ENCODE assay signal across 11 mouse cellular contexts in the genomic region with DNA sequence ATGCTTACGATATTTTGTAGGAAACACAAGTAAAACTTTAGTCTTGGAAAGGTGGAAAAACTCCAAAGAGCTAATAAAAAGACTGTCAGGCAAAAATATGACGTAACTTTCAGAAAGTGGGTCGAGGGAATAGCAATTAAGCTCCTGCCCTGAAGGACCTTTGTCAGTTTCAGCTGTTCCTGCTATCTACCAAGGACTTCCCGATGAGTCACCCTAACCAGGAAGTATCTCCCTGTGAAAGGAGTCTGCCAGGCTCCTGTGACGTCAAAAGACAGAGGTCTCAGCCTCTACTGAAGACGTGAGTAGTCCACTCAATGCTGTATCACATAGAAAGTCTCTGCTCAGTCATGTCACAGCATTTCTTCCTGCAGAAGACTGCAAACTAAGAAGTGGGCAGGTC. TPM values are rescaled to one million over a fixed set of nuclear protein-coding genes. Genes with fewer than 3 reads are reported as not detected.
DNase-seq lines count a peak whose midpoint lies in the region; ATAC-seq and TF ChIP-seq lines count a peak whose summit lies in the region.
"Had no signal": no experiment of that assay in that cellular context is flagged by ENCODE, and none has a peak within 500 bp of the region (broad histone marks: within the 10 kb centered on the region; RNA-seq: fewer than 3 reads in every experiment).

No protein-coding gene starts in this region.

- no peak overlapping the region for H3K9ac ChIP-seq in intestine, postnatal 0 days (ENCODE audit: low read depth, low read length)
- no peak overlapping the region for H3K9ac ChIP-seq in stomach, postnatal 0 days (ENCODE audit: low read length)
- H3K9ac ChIP-seq: heart, embryonic 13.5 days had no signal

- no peak overlapping the region for H3K27ac ChIP-seq in gastrocnemius, adult 2 months
- H3K27ac ChIP-seq in intestine, postnatal 0 days (ENCODE audit: low read depth, low read length), result peak overlapping the region; percentile 76
- H3K27ac ChIP-seq in stomach, postnatal 0 days (replicated peaks), result no peak overlapping the region; the same call in 1 of the 2 replicates
- H3K27ac ChIP-seq: heart, embryonic 13.5 days had no signal

- peak; percentile 30 for DNase-seq in gastrocnemius, adult 2 months
- DNase-seq in gastrocnemius, postnatal 25 days, result no peak
- DNase-seq in ovary, adult 18-20 months (ENCODE audit: low spot score), result peak; percentile 13
- no peak for DNase-seq in ovary, postnatal 10 days (ENCODE audit: low spot score)
- peak; percentile 34 for DNase-seq in stomach, postnatal 0 days (ENCODE audit: low spot score)
- DNase-seq in embryo, embryonic 10.5 days (ENCODE audit: low spot score), result no peak
- no peak for DNase-seq in spleen, postnatal 36 days (ENCODE audit: low spot score in 2 of 2)

- H3K4me3 ChIP-seq in gastrocnemius, adult 2 months, result no peak overlapping the region
- no peak overlapping the region for H3K4me3 ChIP-seq in intestine, postnatal 0 days (ENCODE audit: low read depth, low read length)
- no peak overlapping the region for H3K4me3 ChIP-seq in stomach, postnatal 0 days (ENCODE audit: low read depth, low read length)
- H3K4me3 ChIP-seq: heart, embryonic 13.5 days had no signal

- intact Hi-C loops in gastrocnemius, adult 2 months (cut with DNase I), result no loop called here

- peak overlapping the region; percentile 24; the same call in 1 of the 2 replicates for H3K4me2 ChIP-seq in intestine, postnatal 0 days (replicated peaks; ENCODE audit: low read depth)
- no peak overlapping the region for H3K4me2 ChIP-seq in stomach, postnatal 0 days (replicated peaks; ENCODE audit: low read depth)
- H3K4me2 ChIP-seq: heart, embryonic 13.5 days had no signal

- peaks cover 3% of the 10 kb centered on the region; the same call in 1 of the 2 replicates for H3K4me1 ChIP-seq in intestine, postnatal 0 days (replicated peaks; ENCODE audit: control insufficient read depth, insufficient read depth, low read length)
- 0 out of 2 replicates have a peak, but pooled peaks cover 2% of the 10 kb centered on the region for H3K4me1 ChIP-seq in stomach, postnatal 0 days (replicated peaks; ENCODE audit: control insufficient read depth, insufficient read depth)

- TF ChIP-seq EP300 in stomach, postnatal 0 days (optimal IDR thresholded peaks at IDR 0.05), result no peak

- no peaks in the 10 kb centered on the region for H3K9me3 ChIP-seq in intestine, postnatal 0 days (ENCODE audit: control insufficient read depth)
- no peaks in the 10 kb centered on the region for H3K9me3 ChIP-seq in stomach, postnatal 0 days (ENCODE audit: control insufficient read depth, low read length)
- H3K9me3 ChIP-seq: heart, embryonic 13.5 days had no signal

- no peak for TF ChIP-seq CTCF in gastrocnemius, adult 2 months (IDR thresholded peaks at IDR 0.05)
- no peak for TF ChIP-seq CTCF in intestine, postnatal 0 days (IDR thresholded peaks at IDR 0.05; ENCODE audit: low read depth)
- TF ChIP-seq CTCF in stomach, postnatal 0 days (IDR thresholded peaks at IDR 0.05; ENCODE audit: low read depth), result no peak

- WGBS in intestine, postnatal 0 days, result 34% methylated on average over 6 of the region's 6 CpGs
- WGBS in stomach, postnatal 0 days, result 49% methylated on average over 6 of the region's 6 CpGs

- H3K36me3 ChIP-seq in intestine, postnatal 0 days (ENCODE audit: control insufficient read depth, insufficient read depth), result peaks cover 7% of the 10 kb centered on the region; the same call in 1 of the 2 replicates
- H3K36me3 ChIP-seq in stomach, postnatal 0 days (ENCODE audit: control insufficient read depth, insufficient read depth, low read length), result no peaks in the 10 kb centered on the region
- H3K36me3 ChIP-seq: heart, embryonic 13.5 days had no signal

- ATAC-seq in intestine, postnatal 0 days, result peak; percentile 99
- ATAC-seq in stomach, postnatal 0 days (ENCODE audit: low FRiP score, low TSS enrichment), result peak; percentile 80

- H3K27me3 ChIP-seq in intestine, postnatal 0 days (replicated peaks; ENCODE audit: control insufficient read depth, insufficient read depth, low read length), result no peaks in the 10 kb centered on the region
- H3K27me3 ChIP-seq in stomach, postnatal 0 days (ENCODE audit: control insufficient read depth, insufficient read depth, low read length), result no peaks in the 10 kb centered on the region
- H3K27me3 ChIP-seq: heart, embryonic 13.5 days had no signal

RNA-seq across cellular contexts. Expression of a gene that starts 9.5 kb away (rescaled TPM):
- not detected for total RNA-seq in gastrocnemius, adult 2 months (2021)
- total RNA-seq in gastrocnemius, postnatal 25 days (2021), result not detected
- 5.5 TPM in 2 replicates for polyA plus RNA-seq in intestine, postnatal 0 days (2015; fragmentation: Nextera tagmentation; extraction: Ambion mirVana)
- 10.2 and 10.6 TPM in 2 replicates for polyA plus RNA-seq in stomach, postnatal 0 days (2015; fragmentation: Nextera tagmentation; extraction: Ambion mirVana)
- total RNA-seq: layer of hippocampus, postnatal 10 days had no signal
- polyA plus RNA-seq: heart, embryonic 13.5 days had no signal

RNA-seq across cellular contexts. Expression of a gene that starts 34.2 kb away (rescaled TPM):
- total RNA-seq in gastrocnemius, adult 2 months (2021), result not detected
- total RNA-seq in gastrocnemius, postnatal 25 days (2021), result under 1 TPM in 1 of 2 experiments, not detected in 1; 0.19 TPM
- polyA plus RNA-seq in intestine, postnatal 0 days (2015; fragmentation: Nextera tagmentation; extraction: Ambion mirVana), result 0.16 and 0.17 TPM in 2 replicates
- polyA plus RNA-seq in stomach, postnatal 0 days (2015; fragmentation: Nextera tagmentation; extraction: Ambion mirVana), result 0.11 and 0.12 TPM in 2 replicates
- total RNA-seq: layer of hippocampus, postnatal 10 days had no signal
- polyA plus RNA-seq: heart, embryonic 13.5 days had no signal

RNA-seq across cellular contexts. Expression of a gene that starts 49.1 kb away (rescaled TPM):
- total RNA-seq in gastrocnemius, adult 2 months (2021), result not detected
- total RNA-seq in gastrocnemius, postnatal 25 days (2021), result not detected
- 0.21 and 0.22 TPM in 2 replicates for polyA plus RNA-seq in intestine, postnatal 0 days (2015; fragmentation: Nextera tagmentation; extraction: Ambion mirVana)
- polyA plus RNA-seq in stomach, postnatal 0 days (2015; fragmentation: Nextera tagmentation; extraction: Ambion mirVana), result 0.13 and 0.21 TPM in 2 replicates
- polyA plus RNA-seq: lung, embryonic 16.5 days had no signal

Comparison
In these comparisons a context has a peak if more than half of its experiments do, and no peak if none do; other contexts are left out.
1. DNase-seq: peak in gastrocnemius, adult 2 months (single experiment), ovary, adult 18-20 months (single experiment) and stomach, postnatal 0 days (single experiment); none in gastrocnemius, postnatal 25 days (single experiment), ovary, postnatal 10 days (single experiment), embryo, embryonic 10.5 days (single experiment) and spleen, postnatal 36 days (0 of 2).